Mouse (Mus musculus) cerebellum, postnatal 25 days (tissue): Measurements from ENCODE around the gene Morn3.
"Not testable (repeated sequence)": the region's sequence is repeated elsewhere in the genome, so short reads cannot be mapped to it uniquely, and the experiment has no call there.

Source experiments
- DNase-seq, 2 experiments: peaks; one replicate each; pipeline ENCODE4 v3.0.0; 2021; ENCODE audit warnings: mixed read lengths in 2 of 2

Morn3 gene

DNA sequence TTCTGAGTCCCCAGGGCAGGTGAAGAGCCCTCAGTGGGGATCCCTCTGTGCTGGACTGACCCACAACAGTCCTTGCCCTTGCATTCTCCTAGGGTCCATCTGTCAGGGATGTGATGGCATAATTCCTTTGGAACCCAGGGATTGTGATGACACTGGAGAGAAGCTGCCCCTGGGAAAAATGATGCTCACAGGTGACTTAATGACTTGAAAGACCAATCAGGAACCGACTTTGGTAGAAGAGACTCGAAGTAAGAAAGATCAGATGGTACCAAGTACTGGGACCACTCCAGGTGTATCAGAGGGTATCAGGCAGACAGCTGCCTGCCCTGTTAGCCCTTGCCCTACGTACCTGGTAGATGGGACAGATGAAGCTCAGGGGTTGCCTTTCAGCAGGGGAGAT lies at the start of gene Morn3:
Gene Morn3, minus strand, starts transcription at position 101 of the 400 bp plus-strand sequence.
- DNase-seq: no peak

DNA sequence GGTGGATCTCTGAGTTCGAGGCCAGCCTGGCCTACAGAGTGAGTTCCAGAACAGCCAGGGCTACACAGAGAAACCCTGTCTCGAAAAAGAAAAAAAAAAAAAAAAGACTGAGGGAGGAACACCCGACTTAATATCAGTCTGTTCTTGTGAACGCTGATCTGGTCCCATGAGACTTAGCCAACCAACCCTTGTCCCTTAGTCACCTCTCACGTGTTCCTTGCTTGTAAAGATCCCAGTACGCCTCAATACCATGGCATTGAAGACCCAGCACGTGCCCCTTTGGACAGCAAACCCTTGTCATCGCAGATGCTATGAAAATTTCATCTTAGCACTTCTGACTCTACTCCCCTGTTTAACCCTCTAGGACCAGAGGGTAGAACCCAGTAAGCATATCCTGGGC lies 49.5 kb upstream of the Morn3 start:
- no peak for DNase-seq

GRCm38 (mm10) chr5:123094238-123094991 lies 47.6 kb upstream of the Morn3 start:
- DNase-seq: peak in 1 of 2 experiments; percentile 42

- DNase-seq: no peak
These were observed 46.3 kb upstream of the Morn3 start for GRCm38 (mm10) chr5:123093077-123093633.

- no peak for DNase-seq
These were observed 43.9 kb upstream of the Morn3 start for GRCm38 (mm10) chr5:123090560-123091306.

- peak; percentile 50 to 58 for DNase-seq
These were observed 42.0 kb upstream of the Morn3 start for GRCm38 (mm10) chr5:123088784-123089183.

- DNase-seq: no peak
These were observed 39.7 kb upstream of the Morn3 start for GRCm38 (mm10) chr5:123086501-123086900.

GRCm38 (mm10) chr5:123083340-123084050 lies 36.7 kb upstream of the Morn3 start:
- DNase-seq: peak; percentile 59 to 60

DNA sequence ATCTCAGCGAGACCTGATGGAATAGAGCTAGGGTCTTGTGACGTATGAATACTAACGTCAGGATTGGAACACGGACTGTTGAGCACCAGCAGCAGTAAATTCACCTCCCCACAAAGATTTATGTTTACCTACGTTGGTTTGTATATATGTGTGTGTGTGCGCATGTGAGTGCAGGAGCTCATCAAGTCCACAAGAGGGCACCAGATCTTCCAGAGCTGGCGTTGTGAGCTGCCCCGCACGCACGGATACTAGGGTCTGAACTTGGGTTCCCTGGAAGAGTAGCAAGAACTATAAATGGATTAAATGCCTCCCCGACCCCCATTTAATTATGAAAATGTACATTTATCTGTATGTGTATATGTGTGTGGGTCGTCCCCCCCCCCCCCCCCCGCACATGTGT lies 33.7 kb upstream of the Morn3 start:
- no peak for DNase-seq

DNA sequence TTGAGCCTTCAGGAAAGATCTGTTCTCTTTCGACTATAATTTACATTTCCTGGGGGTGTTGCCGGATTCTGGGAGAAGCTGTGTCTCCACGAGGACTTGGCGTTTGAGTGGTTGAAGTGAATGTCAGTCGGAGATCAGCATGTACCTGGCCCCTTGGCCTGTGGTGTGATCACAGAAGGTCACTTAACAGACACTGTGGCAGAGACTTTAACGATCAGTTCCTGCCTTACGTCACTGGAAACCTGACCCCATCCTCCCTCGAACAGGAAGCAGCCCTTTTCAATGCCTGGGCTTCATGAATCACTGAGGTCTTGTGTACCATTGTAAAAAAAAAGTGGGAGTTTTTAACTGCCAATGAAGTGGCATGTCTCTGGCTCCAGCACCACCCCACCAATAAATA lies 33.2 kb upstream of the Morn3 start:
- DNase-seq: no peak

DNA sequence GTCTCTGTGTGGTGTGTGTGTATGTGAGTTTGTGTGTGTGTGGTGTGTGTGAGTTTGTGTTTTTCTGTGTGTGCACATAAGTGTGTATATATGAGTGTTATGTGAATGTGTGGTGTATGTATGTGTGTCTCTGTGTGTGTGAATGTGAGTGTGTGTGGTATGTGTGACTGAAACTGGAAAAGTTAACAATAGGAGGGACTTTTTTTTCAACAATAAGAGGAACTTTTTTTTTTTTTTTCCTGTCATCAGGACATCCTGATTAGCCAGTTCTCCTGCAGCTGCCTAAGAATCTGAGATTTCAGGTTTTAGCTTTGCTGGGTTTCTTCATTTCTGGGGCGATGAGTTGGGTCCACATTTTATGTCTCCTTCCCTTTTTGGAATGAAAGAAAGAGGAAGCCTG lies 32.8 kb upstream of the Morn3 start:
- no peak for DNase-seq

GRCm38 (mm10) chr5:123076419-123077281 lies 29.8 kb upstream of the Morn3 start:
- DNase-seq: peak; percentile 43 to 48

- DNase-seq: peak; percentile 97 to 99
These were observed 29.0 kb upstream of the Morn3 start for GRCm38 (mm10) chr5:123075576-123076418.

GRCm38 (mm10) chr5:123068714-123069113 lies 21.9 kb upstream of the Morn3 start:
- DNase-seq: no peak

GRCm38 (mm10) chr5:123068115-123068514 lies 21.3 kb upstream of the Morn3 start, which contains the start of gene Tmem120b:
Gene Tmem120b, plus strand, starts transcription at chr5:123068415.
- no peak for DNase-seq

GRCm38 (mm10) chr5:123067395-123067995 lies 20.7 kb upstream of the Morn3 start:
- DNase-seq: no peak

- DNase-seq: peak; percentile 61 to 82
These were observed 17.4 kb upstream of the Morn3 start for GRCm38 (mm10) chr5:123064207-123064606.

- peak in 1 of 2 experiments; percentile 68 for DNase-seq
These were observed 16.3 kb upstream of the Morn3 start for GRCm38 (mm10) chr5:123063141-123063540.

GRCm38 (mm10) chr5:123061402-123061749 lies 14.6 kb upstream of the Morn3 start:
- not testable (repeated sequence) for DNase-seq

- no peak for DNase-seq
These were observed 14.0 kb upstream of the Morn3 start for GRCm38 (mm10) chr5:123060706-123061401.
